Mouse (Mus musculus) testis, postnatal 14 days (tissue): ENCODE results near the gene Tchp.

Source experiments
- DNase-seq: peaks from one replicate; pipeline ENCODE4 v3.0.0; 2021; ENCODE audit warnings: low spot score

Gene Tchp

DNA sequence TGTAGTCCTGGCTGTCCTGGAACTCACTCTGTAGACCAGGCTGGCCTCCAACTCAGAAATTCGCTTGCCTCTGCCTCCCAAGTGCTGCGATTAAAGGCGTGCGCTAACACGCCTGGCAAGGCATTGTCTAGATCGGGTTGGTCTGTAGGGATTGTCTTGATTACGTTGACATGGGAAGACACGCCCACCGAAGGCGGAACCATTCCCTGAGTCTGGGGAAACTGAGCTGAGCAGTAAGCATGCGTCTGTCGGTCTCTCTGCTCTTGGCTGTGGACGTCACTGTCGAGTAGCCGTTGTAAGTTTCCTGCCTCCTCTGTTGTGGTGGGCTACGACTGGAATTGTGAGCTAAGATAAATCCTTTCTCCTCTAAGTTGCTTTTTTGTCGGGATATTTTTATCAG, 10.6 kb upstream of the Tchp start:
- peak; percentile 43 for DNase-seq

DNA sequence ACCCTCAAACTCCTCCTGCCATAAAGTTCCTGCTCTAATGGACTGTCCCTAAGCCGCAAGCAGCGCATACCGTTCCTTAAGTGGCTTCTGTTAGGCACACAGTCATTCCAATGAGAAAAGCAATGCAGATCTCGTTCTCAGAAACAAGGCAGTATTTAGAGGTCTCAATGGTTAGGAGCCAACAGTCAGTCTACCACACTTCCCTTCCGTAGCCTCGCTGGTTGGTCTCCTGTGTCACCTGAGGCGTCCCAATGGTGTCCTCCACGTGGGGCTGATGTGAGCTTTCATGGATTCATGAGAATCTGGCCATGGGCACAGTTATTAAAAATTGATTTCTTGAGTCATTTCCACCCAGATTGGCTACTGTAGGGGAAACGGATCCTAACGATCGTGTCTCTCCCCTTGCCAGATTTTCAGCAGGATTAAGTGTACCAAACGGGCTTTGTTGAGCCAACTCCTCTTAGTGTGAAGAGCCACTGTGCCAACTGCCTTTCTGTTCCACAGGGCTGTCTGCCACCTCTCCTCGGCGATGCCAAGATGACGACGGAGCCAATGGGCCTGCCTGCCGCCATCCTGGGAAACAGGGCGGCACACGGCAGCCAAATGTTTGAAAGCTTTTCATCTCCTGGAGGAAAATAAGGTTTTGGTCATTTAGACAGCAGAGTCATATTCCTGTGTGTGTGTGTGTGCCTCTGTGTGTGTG, 9.4 kb upstream of the Tchp start:
- no peak for DNase-seq

DNA sequence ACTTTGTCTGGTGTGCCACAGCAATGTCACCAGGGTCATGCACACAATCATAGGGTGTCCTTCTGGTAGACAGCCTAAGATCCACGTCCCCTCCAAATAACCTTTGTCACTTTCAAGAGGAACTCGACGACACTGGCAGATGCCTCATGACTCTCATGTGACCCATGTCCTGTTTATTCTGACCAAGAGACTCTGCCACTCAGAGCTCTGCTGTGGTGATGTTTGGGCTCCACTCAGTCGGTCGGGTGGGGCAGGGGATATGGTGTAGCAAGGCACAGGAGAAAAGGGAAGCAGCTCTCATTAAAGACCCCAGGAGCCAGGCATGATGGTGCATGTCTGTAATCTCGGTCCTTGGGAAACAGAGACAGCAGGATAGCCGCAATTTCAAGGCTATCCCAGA, 8.5 kb upstream of the Tchp start:
- DNase-seq = no peak

DNA sequence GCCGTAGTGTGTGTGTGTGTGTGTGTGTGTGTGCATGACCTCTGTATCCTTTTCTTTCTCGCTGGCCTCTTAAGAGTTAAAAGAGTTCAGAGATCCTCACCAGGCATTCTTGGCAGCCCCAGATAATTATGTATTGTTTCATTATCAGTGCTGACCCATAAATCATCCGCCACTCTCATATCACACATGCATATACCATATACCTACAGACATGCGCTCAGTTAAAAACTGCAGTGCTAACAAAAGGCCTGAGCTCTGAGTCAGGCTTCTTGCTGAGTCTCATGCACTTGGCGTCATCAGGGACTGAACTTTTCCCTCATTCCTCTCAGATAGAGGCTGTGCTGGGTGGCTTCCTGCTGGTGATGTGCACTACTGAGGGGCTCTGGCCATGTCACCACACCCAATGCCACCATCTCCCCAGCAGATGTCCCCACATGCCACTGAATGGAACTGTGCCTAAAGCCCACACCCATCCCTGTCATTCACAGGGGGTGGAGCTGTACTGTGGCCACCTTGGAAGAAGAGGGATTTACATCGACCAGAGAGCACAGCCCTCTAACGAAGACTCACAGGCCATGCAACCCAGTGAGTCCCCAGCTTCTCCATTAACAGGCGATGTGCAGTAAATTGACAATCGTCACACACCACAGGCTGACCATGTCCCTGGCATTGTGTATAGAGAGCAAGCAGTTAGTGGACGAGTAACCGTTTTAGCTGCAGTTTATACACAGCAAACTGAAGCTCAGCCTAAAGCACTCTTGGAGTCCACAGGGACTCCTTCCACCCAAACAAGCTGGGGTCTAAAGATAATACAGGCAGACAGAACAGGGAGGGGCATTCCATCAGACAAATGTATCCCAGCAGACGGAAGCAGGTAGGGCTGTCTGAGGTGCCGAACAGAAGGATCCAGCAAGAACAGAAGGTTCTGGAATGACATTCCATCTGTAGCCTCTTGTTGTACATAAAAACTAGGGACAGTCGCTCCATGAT, 4.9 kb upstream of the Tchp start:
- DNase-seq = no peak

DNA sequence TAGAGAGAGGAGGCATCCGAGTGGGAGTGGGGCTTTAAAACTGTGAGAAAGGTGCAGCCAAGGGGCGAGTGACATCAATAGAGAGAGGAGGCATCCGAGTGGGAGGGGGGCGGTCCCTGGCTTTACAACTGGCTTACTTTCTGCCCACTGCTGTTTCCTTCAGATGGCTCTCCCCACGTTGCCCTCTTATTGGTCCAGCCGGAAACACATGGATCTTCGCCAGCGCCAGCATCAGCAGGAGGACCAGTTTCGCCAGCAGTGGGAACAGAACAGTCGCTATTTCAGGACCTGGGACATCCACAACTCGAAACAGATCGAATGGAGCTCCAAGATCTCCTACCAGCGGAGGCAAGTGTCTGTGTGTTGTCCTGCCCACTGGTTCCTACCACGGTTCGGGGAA, 931 bp downstream of the Tchp start:
- no peak for DNase-seq

DNA sequence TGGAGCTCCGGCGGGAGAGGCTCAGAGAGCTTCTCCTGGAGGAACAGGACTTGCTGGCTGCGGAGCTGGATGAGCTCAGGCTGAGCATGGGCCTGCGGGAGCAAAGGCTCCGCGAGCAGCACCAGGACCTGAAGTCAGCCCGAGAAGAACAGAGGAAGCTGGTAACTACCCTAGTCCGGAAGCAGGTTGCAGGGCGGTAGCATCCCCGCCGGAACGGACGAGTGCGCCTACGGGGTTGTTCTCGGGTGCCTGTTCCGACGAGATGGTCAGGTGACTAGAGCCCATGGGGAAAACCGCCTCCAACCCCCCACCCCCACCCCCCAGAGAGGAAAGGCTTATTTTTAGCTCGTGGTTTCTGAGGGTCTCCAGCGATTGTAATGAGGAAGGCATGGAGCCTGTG, 1.8 kb downstream of the Tchp start:
- no peak for DNase-seq

DNA sequence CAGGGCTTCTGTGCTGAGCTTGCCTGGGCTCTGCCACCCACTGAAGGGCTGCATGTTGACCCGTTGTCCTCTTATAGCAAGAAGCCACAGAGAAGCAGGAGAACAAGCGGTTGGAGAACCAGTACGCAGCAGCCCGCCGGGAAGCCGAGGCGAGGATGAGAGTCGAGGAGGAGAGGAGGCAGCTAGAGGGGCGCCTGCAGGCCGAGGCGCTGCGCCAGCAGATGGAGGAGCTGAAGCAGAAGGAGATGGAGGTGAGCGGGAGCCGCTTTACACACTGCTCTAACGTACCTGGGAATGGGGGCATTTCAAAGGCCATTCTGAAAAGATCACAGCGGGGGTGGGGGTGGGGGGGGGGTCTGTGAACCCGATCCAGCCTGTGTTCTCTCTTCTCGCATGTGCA, 7.0 kb downstream of the Tchp start:
- DNase-seq = no peak

DNA sequence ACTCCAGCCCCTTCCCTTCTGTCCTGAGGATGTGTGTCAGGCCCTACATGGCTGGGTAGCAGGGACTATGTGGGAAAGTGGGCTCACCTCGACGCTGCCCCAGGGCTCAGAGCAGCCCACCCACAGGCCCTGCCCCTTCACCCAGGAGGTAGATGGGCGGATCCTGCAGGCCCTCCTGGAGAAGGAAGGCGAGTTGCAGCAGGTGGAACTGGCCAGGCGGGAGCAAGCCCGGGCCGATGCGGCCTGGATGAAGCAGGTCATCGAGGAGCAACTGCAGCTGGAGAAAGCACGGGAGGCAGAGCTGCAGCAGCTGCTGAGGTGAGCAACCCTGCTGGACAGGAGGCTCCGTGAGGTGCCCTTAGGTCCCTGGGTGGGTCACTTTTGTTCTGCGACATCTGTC, 9.7 kb downstream of the Tchp start:
- DNase-seq = no peak

DNA sequence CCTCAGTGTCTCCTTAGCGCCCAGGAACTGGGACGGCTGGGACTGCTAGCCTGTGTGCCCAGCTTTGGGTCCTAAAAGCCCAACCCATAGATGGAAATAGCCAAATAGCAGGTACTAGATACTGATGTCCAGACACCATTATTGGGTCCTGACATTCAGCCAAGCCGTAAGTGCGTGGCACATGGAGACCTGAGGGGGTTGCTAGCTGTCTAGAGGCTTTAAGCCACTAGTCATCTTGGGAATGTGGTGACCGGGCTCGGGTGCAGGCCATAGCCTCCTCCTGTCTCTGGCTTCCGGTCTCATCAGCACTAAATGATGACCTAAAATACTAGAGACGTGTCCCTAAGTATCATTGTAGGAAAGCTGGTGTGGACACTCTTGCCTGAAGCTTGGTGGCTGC, 10.4 kb downstream of the Tchp start:
- DNase-seq = no peak

DNA sequence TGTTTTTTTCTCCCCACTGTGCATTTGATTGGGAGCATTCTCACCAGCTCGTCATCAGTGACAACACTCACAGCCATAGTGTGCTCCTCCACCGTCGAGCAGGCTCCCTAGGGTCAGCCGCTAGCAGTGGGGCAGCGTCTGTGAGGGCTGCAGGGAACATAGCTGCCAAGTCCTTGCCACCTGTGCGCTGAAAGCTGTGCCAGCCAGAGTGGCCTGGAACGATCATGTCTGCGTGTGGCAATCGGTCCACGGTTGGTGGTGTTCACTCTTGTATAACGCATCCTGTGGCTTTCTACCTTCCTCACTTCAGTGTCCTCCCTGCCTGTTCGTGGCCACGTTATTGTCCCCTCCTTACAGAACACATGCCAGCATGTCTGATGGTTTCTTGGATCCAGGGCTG, 10.9 kb downstream of the Tchp start:
- DNase-seq = no peak

DNA sequence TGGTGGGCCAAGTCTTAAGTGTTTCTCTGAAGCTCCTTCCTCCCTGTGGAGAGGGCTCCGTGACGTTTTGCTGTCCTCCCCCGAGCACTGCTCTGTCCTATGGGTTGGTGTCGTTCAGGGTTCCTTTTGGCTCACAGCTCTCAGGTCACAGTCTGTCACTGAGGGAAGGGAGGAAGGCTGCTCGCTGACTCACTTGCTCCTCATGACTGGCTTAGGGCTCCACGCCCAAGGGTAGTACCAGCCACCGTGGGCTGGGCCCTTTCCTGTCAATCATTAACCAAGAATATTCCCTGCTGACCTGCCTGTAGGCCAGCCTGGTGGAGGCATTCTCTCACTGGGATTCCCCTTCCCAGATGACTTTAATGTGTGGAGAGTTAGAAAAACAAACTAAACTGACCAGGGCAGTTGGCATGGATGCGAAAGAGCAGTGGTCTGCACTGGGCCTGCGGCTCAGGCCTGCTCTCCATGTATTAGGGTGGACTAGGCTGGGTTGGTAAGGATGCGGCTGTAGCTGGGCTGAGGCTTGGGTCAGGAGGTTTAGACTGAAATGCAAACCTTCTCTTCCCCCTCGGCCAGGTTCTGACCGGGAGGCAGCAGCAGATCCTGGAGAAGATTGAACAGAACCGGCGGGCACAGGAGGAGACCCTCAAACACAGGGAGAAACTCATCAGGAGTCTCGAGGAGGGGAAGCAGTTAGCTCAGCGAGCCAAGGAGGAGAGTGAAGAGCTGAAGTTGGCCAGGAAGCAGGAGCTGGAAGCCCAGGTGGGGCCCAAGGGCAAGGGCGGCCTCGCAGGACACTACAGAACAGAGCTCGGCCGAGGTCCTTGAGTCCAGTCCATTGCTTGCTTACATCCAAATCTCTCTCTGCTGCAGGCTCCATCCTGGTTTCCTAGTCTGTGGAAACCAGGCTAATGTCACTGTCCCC, 11.7 kb downstream of the Tchp start:
- DNase-seq = no peak

DNA sequence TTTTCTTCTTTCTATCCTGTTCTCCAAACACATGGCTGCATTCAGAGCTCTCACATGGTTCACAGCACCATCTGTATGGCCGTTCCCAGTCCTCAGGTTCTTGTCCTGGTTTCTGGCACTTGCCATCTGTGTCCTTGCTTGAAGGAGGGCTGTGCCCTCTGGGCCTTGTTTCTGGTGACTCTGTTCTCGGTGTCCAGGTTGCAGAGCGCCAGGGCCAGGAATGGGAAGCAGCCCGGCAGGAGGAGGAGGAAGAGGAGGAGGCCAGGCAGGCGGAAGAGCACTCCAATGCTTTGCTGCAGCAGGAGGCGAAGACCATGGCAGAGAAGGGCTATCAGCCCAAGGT, 12.3 kb downstream of the Tchp start:
- DNase-seq = no peak

DNA sequence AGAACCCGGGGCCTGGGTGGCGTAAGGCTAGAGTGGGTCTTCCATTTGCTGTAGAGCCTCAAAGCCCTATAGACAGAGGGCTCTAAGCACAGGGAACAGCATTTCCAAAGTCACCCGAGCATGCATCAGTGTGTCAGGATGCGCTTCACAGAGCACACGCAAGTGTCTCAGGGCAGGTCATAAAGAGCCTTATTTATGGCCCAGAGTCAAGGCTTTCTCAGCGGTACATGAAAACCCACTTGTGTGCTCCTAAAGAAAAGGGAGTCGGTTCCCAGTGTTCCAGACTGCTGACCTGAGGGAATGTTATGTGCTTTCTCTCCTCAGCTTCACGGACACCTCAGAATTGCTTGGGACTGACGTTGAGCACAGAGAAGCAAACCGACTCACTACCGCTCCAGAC, 13.2 kb downstream of the Tchp start:
- no peak for DNase-seq

DNA sequence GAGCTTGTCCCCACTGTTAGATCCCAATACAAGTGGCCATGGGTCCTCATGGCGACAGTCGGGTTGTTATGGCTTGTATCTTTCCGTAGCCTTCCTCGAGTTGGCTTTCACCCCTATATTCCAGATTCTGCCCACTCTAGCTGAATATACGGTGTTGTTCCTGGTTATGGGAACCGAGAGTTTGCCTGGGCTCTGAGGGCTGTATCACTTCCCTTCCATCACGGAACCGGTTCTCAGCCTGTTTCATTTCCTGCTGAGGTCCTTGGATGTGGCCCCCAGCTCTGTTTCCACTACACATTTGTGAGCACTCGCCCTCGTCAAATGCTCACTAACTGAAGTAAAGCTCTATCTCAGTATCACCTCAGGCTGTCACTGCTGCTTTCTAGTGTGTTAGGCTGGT, 14.4 kb downstream of the Tchp start:
- no peak for DNase-seq

DNA sequence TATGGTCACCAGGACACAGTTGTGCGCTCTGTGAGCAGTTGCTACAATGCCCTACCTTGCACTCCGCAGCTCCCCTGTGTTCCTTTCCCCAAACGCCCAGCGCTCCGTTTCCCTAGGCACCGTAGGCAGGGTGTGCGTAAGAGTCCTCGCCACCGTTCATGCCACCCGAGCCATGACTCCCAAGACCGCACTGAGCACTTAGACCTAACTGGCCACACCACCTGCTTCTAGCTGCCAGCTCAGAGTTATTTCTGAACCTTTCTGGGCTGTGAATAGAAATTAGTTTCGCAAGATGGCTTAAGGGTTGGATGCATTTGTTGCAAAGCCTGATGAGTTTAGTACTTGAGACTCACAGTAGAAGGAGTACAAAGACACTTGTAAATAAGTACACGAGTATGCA, 15.3 kb downstream of the Tchp start:
- no peak for DNase-seq

DNA sequence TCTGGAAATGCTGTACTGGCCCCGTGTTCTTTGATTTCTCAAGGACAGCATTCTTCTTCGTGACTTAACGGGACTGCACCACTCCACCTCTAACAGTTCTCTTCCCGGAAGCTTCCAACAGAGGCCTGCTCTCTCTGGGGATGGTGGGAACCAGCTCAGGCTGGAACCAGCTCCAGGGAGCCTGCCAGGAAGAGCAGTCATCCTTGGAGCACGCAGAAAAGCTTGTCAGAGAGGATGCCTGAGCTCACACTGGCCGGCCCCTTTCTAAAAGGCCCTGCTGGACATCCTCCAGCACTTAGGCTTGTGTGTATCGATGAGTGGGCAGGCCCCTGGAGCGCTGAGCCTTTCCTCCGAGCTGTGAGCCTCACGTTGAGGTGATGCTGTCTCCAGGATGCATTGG, 20.6 kb downstream of the Tchp start:
- peak; percentile 68 for DNase-seq

DNA sequence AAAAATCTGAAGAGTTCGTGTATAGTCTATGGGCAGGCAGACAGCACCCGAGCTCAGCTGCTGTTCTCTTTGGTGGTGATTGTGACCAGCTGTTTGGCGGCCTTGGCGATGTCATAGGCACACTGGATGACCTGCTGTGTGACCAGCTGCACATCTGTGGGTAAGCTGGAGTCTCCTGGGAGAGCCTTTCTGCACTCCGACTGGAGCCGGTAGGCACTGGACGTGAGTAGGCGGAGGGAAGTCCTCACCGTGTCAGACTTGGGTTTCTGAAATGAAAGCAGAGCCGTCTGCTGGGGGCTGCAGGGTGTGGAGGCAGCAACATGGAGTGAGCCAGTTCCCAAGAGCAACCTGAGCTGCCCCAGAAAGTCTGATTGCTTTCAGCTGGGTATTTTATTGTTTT, 22.6 kb downstream of the Tchp start:
- DNase-seq = no peak

DNA sequence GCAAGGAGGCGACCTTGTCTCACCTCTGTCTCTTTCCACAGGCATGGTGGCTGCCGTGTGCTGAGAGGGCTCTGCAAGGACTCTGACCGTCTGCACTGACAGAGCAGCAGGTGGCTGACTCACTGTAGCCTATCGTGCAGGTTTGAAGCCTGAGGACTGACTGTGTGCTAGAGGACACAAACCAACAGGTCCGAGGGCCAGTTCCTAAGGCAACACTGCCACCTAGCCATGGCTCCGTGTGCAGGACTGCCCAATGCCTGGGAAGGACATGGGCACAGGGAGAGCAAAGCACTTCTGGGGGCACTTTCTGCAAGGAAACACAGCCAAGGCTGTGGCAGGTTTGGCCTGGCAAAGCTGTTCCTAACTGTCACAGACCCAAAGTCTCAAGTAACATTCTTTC, 23.9 kb downstream of the Tchp start:
- no peak for DNase-seq

DNA sequence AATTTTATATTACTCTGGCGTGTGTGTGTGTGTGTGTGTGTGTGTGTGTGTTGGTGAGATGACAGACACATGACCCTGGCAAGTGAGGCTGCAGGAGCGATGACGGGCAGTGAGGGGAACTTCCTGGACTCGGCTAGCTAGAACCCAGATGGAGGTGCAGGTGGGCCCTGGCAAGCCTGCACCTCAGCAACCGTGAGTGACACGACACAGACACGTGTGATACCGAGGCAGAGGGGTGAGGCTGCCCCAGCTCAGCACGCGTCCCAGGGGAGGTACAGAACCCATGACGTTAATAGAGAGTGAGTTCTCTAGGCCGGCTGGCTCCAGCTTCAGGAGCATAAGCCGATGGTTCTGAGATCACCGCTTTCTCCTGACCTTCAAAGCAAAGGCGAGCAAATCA, 24.4 kb downstream of the Tchp start:
- DNase-seq = no peak

DNA sequence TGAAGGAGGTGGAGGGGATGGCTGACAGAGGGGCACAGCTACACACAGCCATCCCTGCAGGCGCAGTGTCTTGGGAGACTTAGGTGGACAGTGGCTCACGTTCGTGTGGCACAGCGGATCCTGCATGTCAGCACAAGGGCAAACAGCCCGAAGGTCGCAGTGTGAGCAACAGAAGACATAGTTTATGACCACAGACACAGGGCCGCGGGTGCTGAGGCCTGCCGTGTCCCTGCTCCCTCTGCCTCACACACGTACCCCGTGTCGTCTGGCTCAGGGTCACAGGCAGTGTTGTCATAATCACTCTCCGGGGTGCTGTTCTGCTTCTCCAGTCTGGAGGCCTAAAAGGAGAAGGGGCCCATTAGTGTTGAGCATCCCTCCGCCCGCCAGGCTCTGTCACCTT, 26.0 kb downstream of the Tchp start:
- DNase-seq = no peak

DNA sequence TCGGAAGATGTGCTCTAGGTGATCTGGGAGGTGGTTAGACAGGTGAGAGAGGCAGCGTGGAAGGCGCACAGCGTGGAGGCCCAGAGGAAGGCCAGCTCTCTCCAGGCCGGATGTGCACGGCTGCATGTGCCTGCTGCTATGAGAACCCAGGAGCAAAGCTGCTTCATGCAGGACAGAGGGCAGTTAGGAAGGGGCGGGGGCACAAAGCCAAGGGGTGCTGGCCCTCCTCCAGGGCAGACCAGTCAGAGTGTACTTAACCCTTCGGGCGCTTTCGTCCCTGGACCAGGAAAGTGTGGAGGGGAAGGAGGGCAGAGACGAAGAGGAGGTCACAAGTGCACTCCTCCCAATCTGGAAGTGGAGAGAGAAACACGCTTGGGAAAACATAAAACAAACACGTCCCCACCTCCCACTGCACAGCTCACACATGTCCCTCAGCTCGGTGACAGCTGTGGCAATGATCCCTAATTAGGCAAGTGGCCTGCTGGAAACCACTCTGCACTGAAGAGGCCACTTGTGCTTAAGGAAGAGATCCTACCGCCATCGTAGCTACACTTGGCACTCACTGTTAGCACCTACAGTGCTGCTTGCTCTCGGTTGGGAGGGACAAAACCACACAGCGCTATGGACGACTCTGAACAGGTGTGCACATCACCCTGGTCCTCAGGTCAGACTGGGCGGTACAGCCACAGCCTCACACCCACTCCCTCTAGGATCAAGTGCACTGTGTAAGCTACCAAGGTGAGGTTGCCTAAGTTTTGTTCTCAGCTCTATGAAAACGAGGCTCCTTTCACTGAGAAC, 29.7 kb downstream of the Tchp start:
- no peak for DNase-seq
